Mouse (Mus musculus) c-Kit-positive CD71-positive TER-119-positive erythroid progenitor cells, embryonic 14.5 days (primary cell): ENCODE measurements around the gene Ldlrad3.

Source experiments
- DNase-seq: peaks from one replicate; pipeline ENCODE4 v3.0.0-alpha.2; 2013; ENCODE audit warnings: low spot score

Gene Ldlrad3

DNA sequence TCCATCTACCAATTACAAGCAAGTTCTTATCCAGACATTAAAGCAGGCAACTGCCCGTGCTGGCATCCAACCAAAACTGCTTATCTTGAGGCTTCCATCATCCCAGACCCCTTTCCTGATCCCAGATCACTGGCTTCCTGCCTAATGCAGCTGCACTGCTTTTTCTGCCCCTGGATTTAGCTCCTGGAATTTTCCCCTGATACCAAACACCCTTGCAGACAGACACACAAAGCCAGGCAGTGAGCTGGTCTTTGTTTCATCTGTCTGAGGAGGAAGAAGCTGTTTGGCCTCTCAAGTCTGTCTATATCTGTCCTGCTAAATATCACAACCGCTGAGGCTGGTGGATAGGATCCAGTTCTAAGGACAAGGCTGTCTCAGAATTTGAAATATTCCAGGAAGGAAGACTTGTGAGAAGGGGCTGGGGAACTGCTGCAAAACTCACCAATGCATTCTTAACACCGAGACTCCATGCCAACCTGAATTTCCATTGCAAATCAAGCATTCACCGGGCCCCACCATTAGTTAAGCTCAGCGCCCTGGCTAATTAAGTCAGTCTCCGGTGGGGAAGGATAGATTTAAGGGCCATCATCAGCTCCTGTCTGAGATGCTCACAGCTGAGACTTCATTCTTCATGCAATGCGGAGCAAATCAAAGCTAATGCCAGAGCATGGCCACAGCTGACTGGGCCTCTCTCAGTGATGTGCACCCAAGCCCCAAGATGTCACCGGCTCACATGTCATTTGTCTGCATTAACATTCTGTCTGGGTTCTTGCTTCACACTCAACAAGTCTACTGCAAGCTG is 183.0 kb downstream of the Ldlrad3 start:
- DNase-seq = no peak

DNA sequence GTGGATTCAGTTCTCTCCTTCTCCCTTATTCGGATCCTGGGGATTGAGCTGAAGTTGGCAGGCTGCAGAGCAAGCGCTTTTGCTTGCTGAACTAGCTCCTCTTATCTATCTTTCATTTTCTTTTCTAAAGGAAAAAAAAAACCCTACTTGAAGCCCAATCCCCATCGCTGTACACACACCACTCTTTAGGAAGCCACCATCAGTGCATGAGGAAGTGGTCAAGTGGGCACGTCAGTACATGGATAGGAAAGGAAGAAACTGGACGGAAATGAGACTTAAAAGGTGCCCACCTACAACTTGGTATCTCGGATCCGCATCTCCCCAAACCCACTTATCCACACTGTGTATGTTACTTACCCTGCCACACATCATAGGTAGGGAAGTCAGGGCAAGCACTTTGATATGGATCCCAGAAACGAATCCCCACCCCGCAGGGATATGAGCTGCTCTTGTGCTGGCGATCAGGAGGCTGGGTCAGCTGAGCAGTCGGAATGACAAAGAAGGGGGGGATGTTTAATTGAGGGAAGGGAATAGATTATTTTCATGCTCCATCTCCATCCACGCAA is 183.7 kb downstream of the Ldlrad3 start:
- no peak for DNase-seq

DNA sequence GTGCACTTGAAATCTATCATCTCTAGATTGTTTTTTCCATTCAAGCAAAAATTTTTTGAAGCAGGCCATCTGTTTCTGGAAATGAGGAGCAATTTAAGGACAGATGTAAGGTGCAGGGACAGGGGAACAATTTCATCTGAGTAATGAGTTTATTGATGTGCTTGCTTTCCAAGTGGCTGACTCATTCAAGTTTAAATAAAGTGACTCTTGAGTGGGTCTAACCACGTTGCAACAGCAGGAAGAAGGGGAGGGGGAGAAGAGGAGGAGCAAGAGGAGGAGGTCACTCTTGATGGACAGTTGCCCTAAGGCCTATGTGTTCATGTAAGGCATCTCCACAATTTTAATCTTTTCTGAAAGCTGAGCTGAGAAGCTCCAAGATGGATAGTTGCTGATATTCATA is 184.5 kb downstream of the Ldlrad3 start:
- DNase-seq = no peak

DNA sequence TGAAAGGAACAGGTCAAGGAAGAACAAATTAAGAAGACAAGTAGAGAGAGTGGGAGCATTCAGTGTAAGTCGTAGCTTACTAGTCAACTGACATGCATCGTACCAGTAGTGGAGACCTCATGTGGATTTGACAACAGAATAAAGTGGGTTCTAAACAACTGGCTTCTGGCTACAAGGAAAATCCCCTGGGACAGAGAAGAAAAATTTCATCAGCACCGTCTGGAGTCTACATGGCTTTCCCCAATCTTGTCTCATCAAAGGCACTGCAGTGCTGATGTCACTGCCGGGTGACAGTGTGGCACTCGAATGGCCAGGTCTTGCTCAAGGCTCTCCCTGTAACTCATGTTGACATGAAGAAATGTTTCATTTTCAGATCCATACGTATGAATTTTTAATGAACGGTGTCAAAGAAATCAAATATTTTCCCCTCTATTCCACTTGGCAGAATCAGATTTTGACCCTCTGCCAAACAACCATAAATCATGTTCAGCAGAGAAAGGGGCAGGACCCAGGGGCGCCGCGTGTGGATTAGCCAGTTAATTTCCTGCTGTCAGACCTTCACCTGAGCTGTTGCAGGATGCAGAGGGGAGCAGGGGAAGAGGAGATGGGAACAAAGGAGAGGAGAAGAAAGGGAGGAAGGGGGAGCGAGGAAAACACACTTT is 187.1 kb downstream of the Ldlrad3 start:
- DNase-seq = no peak

DNA sequence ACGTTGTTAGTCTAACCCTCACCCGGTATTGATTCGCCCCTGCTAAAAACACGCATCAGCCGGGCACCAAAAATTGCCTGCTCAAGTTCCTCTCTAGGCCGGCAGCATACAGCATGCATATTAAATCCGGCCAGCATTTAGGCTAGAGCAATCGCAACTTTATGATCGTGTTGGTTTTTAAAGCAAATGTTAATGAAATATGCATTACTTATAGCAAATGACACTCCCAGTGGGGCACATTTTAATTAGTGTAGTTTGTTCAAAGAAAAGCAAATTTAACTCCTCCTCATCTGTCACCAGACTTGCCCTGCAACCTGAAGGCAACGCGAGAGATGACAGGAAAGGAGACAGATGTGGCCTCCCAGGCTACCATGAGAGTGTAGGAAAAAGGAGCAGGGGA is 189.2 kb downstream of the Ldlrad3 start:
- DNase-seq = no peak

DNA sequence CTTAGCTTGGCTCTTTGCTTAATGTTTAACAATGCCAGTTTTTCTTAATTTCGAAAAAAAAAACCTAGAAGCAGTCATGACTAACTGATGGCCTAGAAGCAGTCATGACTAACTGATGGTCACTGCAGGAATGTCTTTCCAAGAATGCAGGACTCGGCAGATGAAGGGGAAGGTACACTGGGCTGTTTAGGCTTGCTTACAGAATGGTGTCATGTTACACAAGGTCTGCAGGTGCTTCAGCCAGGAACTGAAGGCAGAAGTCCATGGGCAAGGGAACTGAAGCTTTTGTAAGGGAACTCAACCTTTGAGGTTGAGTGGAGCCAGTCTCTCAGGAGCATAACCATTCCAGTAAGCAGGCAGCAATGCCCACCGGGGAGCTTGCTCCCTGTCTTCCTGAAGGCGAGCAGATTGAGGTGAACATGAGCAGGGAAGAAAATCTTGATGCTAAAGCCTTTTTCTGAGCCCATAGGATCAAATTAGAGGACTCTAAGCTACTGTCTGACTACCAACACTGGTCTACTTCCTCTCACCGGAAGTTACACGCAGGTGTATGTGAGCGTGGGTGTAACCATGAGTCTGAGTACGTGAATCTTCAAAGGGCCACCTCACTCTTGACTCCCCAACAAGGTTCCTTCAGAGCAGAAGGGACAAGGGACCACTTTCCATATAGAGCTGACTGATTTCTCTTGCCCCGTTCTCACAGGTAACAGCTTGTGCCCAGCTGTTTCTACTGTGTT is 193.4 kb downstream of the Ldlrad3 start:
- DNase-seq = no peak

DNA sequence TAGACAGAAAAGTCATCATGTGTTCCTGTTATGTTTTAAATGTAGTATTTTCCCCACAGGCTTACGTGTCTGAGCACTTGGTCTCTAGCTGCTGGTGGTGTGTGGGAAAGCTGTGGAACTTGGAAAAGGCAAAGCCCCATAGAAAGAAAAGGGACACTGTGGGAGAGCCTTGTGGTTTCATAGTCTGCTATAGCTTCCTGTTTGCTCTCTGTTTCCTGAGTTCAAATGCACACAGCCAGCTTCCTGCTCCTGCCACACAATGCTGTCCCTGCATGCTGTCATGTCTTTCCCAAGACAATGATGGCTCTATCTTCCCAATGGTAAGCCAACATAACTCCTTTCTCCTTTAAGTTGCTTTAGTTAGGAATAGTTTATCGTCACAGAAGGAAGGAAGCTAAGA is 194.5 kb downstream of the Ldlrad3 start:
- no peak for DNase-seq

DNA sequence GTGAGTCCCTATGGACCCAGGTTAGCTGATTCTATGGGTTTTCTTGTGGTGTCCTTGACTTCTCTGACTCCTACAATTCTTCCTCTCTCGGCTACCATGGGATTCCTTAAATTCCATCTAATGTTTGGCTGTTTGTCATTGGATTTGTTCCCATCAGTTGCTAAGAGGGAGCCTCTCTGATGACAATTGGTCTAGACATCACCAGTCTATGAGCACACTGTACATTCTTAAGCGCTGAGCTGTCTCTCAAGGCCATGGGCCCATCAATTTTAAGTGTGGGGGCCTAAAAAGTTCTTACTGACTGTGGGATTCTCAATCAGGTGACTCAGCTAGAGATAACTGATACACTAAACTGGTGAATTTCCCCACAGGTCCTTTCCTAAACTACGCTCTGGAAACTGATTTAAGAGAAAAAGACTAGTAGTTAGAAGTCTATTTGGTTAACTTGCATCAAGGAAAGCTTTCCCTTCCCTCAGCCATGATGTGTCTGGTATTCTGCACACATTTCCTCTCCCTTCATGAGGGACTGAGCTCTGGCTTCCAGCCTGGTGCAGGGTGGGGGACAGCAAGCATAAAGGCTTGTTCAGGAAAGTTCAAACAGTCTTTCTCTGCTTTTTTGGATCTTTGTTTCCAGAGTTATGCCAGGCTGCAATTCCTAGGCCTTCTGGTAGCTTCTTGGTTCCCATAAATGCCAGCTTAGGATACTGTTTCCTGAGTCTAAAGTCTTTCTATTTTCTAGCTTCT is 199.7 kb downstream of the Ldlrad3 start:
- DNase-seq = no peak

DNA sequence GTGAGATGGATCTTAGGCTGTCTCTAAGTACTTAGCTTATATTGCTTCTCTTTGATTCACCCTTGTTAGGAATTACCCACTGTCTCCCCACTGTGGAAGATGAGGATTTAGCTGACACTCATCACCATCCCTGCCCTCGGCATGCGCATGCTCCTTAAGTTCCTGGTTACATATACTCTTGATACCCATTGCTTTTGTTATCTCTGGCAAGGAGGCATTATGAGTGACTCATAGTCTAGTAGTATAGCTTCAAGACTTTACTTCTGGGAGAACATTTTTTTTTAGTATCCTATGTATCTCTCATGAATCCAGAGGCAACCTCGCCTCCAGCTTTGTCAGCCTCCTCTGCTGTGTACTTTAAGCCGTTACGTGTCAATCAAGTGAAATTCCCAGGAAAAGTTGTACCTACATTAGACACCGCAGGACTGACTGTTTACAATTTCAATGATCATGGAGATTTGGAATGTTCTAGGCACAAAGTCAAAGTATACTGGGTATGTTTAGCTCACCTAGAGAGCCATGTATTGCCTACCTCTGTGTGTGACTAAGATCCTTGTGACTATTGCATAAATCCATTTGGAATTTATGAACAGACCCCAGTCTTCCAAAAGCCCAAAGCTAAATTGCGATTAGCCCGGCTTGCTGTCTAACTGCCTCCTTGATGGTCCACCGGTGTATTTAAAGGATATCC is 202.2 kb downstream of the Ldlrad3 start:
- no peak for DNase-seq

DNA sequence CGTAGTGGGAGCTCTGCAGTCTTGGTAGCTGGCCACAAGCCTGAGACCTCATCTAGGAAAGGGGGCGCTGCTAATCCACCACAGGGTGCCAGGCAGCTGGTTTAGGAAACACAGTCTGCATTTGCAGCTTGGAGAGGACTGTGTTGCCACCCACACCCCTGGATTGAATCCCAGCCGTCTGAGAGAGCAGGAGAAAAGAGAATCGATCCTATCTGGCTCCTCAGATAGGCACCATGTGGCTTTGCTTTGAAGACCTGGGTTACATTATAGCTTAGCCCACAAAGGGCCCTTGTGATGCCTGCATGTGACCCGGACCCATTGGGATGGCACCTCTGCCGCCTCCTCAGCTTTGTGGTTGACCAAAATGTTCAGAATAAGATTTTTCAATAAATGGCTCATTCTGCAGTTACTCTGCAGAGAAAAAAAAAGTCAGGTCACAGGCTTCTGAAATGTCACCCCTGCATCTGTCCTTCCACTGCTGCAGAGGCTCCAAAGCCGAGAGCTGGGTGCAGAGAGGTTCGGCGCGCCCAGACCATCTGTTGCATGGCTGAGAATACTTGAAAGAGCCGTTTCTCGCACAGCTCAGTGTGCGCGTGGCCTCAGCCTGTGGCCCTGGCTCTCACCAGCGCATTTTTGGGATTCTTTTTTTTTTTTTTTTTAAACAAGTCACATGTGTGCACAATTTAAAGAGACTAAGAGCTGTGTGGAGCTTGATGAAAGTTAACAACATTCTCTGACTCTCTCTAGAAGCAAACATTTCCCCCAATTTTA is 202.9 kb downstream of the Ldlrad3 start:
- DNase-seq = no peak

DNA sequence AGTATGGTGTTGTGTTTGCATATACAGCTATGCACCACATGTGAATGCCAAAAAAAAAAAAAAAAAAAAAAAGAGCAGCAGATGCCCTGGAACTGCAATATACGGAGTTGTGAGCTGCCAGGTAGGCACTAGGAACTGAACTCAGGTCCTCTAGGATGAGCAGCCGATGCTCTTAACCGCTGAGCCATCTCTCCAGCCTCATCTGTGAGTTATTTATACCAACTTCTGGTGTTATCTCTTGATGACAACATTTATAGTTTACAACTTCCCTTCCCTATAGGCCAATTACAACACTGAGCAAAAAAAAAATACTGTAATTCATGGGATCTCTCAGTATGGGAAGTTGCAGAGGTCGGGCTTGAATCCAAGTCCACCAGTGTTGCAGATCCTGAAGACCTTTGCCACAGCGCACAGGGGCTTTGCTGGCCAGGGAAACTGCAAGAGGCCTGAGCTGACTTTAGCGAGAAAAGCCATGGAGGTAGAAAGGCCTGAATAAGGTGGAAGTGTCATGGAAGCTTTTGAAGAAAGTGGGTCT is 204.2 kb downstream of the Ldlrad3 start:
- no peak for DNase-seq

DNA sequence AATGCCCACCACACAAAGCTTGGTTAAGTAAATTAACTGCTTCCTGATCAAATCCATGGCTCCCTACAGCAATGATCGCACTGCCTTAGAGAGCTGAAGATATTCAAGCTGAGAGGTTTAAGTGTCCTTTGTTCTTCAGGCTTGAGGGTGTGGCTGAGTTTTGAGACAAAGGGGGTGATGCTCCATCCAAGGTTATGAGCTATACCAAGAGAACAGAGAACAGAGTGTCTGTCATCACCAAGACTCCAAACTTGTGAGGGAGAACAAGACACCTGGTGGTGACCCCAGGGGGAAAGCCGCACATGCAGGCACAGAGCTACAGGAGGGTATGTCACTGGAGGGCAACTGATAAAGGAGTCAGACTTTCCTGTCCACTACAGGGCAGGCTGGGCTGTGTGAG is 205.0 kb downstream of the Ldlrad3 start:
- DNase-seq = no peak

DNA sequence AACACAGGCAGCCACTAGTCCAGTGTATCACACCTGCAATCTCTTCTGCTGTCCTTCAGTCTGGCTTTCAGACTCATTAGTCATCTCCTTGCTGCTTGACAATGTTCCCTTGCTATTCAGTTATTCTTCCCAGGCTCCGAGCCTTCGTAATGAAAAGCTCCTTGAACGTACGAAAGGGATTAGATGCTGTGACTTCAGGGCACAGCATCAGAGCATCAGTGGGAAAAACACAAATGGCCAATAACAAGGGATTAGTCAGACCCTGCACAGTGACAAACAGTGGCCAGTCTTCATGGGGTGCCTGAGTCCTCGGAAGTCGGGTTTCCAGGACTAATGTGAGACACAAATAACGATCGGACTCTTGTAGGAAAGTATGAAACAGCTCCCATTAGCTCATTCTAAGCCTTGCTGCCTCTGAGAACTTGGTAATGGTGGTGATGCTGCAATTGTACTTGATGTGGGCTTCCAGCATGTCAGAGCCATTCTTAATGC is 205.7 kb downstream of the Ldlrad3 start:
- DNase-seq = no peak

DNA sequence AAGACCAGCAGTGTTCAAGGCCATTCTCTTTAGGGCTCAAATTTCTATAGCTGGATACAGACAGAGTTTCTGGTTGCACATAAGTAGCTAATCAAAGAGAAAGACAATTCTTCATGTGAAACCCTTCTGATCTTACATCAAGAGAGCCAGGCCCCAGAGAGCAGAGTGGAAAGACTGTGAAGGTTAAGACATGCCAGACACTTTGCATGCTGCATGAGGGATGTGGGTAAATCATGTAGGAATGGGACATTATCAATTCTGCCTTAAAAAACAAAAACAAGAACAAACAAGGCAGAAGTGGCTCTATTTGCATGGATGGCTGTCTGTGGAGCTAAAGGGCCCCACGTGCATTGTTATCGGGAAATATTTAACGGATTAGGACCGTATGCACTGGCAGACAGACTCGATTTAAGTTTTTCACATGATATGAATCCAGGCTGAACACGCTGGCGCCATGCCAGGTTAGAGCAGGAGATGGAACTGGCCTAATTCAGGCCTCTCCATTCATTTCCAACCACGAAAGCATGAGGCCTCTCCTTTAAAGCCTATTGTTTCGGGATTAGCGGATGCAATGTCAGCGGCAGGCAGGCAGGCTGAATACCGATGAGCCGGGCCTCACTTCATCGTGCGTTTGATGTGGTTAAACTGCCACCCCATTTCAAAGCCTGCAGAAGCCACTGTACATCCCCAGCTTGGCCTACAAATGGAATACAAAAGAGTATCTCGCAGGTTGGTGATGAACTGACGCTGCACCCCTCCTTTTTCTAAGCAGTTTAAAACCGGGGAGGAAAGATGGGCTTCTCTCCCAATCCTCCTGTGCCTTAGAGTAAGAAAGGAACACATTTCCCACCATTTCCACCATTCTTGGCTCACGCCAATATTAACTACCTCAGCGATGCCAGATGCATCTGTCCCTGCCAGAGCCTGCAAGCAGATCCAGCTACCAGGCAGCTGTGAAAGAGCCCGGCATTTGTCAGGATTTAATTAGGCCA is 207.4 kb downstream of the Ldlrad3 start:
- no peak for DNase-seq

DNA sequence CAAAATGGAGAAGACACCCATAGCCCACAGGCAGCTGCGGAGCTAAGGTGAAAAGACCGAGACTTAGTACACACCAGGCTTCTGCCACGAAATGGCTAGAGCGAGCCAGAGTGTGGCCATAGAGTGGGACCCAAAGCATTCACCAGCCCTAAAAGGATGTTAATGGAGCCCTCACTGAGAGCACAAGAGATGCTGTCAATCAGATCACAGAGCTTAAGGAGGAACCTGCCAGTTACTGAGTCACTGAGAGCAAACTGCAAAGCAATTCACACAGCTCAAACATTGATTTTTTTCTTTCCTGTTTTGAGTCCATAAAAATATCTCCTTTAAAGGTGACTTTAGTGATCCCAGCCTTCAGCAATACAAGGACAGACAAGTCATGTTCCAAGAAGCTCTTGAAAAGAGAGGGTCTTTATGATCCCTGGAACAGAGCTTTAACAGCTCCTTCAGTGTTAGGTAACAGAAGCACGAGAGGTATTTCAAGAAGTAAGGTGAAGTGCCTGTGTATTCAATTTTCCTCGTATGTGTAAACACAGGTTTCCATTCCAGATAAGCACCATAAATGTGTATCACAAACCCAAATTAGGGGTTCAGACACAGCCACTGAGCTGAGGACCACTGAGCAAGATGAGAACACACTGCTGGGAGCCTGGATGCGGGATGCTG is 209.7 kb downstream of the Ldlrad3 start:
- no peak for DNase-seq

DNA sequence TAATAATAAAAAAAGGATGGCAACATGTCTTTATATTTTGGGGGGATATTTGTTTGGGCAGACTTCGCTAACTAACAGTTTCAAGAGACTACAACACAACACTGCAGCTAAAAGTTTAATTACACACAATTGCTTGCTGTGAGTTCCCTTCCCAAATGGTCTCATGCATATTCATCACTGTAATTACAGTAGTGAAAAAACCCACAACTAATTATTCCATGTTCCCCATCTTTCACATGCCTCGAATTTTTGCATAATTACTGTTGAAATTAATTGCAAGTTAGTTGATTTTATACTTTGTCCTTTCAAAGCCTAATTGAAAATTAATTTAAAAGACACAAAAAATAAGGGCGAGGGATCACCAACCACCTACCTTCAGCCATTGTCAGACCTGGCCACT is 212.4 kb downstream of the Ldlrad3 start:
- no peak for DNase-seq

DNA sequence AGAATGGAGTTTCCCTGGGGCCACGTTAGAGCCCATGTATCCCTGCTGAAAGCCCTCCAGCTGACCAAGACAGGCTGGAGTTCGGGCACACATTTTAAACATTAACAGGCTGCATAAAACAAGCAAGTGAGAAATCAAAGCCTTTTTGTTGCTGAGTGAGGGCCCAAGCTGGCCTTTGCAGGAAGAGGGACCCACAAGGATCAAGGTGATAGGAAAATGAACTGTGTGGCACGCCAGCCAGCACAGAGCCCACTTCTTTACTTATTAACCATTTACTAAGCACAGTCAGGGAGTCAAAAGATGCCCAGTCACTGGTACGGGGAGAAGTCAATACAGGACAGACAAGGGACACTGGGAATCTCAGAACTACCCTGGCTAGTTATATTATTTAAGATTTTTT is 218.6 kb downstream of the Ldlrad3 start:
- no peak for DNase-seq

DNA sequence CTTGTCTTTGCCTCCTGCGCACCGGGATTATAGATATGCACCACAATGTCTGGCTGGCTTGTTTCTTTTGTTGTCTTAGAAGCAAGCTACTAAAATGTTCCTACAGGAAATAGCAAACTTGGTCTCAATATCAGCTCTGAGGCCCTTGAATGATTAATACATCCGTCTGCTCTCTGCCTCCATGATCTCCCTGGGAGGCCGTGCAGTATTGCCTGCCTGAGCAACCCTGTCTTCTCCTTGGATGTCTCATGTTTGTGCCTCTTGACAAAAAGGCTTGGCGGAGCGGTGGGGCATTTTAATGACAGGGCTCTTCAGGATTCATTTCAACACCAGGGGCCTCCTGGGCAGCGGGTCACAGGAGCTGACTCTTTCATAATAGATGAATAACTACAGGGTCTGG is 219.0 kb downstream of the Ldlrad3 start:
- no peak for DNase-seq
